Mouse (Mus musculus) embryo, embryonic 11 days (tissue): ENCODE measurements around the gene Clpx.
"Not testable (repeated sequence)": the region's sequence is repeated elsewhere in the genome, so short reads cannot be mapped to it uniquely, and the experiment has no call there.

Source experiments
- DNase-seq: peaks from one replicate; pipeline ENCODE4 v3.0.0-alpha.2; 2015

Clpx gene

GRCm38 (mm10) chr9:65293973-65294715 lies at the start of gene Clpx:
Gene Clpx (plus strand): TSS chr9:65294260.
- peak; percentile 100 for DNase-seq

GRCm38 (mm10) chr9:65247502-65248376 lies 46.3 kb upstream of the Clpx start:
- no peak for DNase-seq

- DNase-seq, result no peak
Measured at GRCm38 (mm10) chr9:65248377-65248690, 45.7 kb upstream of the Clpx start.

GRCm38 (mm10) chr9:65252026-65252425 lies 42.0 kb upstream of the Clpx start:
- DNase-seq, result no peak

GRCm38 (mm10) chr9:65255906-65256600 lies 38.0 kb upstream of the Clpx start:
- no peak for DNase-seq

GRCm38 (mm10) chr9:65257218-65257910 lies 36.7 kb upstream of the Clpx start:
- DNase-seq, result no peak

- no peak for DNase-seq
Measured at GRCm38 (mm10) chr9:65259366-65259765, 34.7 kb upstream of the Clpx start.

- no peak for DNase-seq
Measured at GRCm38 (mm10) chr9:65261591-65262230, 32.3 kb upstream of the Clpx start.

- no peak for DNase-seq
Measured at GRCm38 (mm10) chr9:65262641-65263120, 31.4 kb upstream of the Clpx start.

GRCm38 (mm10) chr9:65264959-65265358 lies 29.1 kb upstream of the Clpx start, which contains the start of gene Cilp:
Gene Cilp (plus strand): TSS chr9:65265180.
- no peak for DNase-seq

- peak; percentile 46 for DNase-seq
Measured at GRCm38 (mm10) chr9:65267742-65268515, 26.1 kb upstream of the Clpx start.

- no peak for DNase-seq
Measured at GRCm38 (mm10) chr9:65273048-65273809, 20.8 kb upstream of the Clpx start.

- no peak for DNase-seq
Measured at GRCm38 (mm10) chr9:65273873-65274272, 20.2 kb upstream of the Clpx start.

GRCm38 (mm10) chr9:65274851-65275250 lies 19.2 kb upstream of the Clpx start:
- DNase-seq, result not testable (repeated sequence)

- no peak for DNase-seq
Measured at GRCm38 (mm10) chr9:65275810-65276530, 18.1 kb upstream of the Clpx start.

- DNase-seq, result no peak
Measured at GRCm38 (mm10) chr9:65281536-65282151, 12.4 kb upstream of the Clpx start.

GRCm38 (mm10) chr9:65283301-65283700 lies 10.8 kb upstream of the Clpx start:
- DNase-seq, result peak; percentile 74

- DNase-seq, result not testable (repeated sequence)
Measured at GRCm38 (mm10) chr9:65288252-65288651, 5.8 kb upstream of the Clpx start.

- DNase-seq, result no peak
Measured at GRCm38 (mm10) chr9:65289988-65290387, 4.1 kb upstream of the Clpx start.
